Mouse (Mus musculus) CH12.LX (cell line): ENCODE results near the gene Zfp488. TPM values are rescaled to one million over a fixed set of nuclear protein-coding genes. Genes with fewer than 3 reads are reported as not detected.

Experiments used
- DNase-seq: peaks from one replicate; pipeline ENCODE4 v3.0.0-alpha.2; 2013; ENCODE audit errors: extremely low read depth
- H3K27ac ChIP-seq: 2 replicates; pipeline ENCODE4 v1.5.1; 2012; ENCODE audit warnings: low read depth, mild to moderate bottlenecking, control low read depth, moderate library complexity; ENCODE audit not compliant: insufficient read depth
- H3K27me3 ChIP-seq: replicated peaks from 2 replicates; pipeline ENCODE3; 2012; ENCODE audit warnings: inconsistent platforms
- H3K36me3 ChIP-seq, 2 experiments: replicated peaks in 1 of 2; 2 replicates each; pipeline versions ENCODE3 to v1.6.1; 2012; ENCODE audit warnings: inconsistent platforms in 1 of 2, low read length in 1 of 2, mild to moderate bottlenecking in 1 of 2, mixed read lengths in 1 of 2, moderate library complexity in 1 of 2; ENCODE audit not compliant: control insufficient read depth in 1 of 2, insufficient read depth in 1 of 2
- H3K4me1 ChIP-seq, 2 experiments: 2 replicates each; pipeline ENCODE4 v1.6.1; 2012; ENCODE audit warnings: inconsistent platforms in 1 of 2, moderate library complexity in 1 of 2; ENCODE audit not compliant: insufficient read depth in 2 of 2, control insufficient read depth in 1 of 2
- H3K4me2 ChIP-seq: 2 replicates; pipeline ENCODE4 v1.6.1; 2012; ENCODE audit warnings: low read depth, mild to moderate bottlenecking, control low read depth; ENCODE audit not compliant: poor library complexity, insufficient read depth, severe bottlenecking
- H3K4me3 ChIP-seq, 3 experiments: fragments of 150-350 bp in 1 of 3; sonication (generic) in 1 of 3; replicated peaks in 1 of 3; 2 replicates each; pipeline versions ENCODE3 to v1.5.1; 2011 to 2012; ENCODE audit warnings: low read depth in 2 of 3, low read length in 2 of 3, mild to moderate bottlenecking in 2 of 3, moderate library complexity in 2 of 3, control low read depth in 1 of 3, improper control_type of control experiment in 1 of 3, inconsistent platforms in 1 of 3, mixed read lengths in 1 of 3; ENCODE audit not compliant: poor library complexity in 1 of 3
- H3K79me2 ChIP-seq: replicated peaks from 2 replicates; pipeline ENCODE4 v1.6.1; 2012; ENCODE audit warnings: mild to moderate bottlenecking, moderate library complexity; ENCODE audit not compliant: control insufficient read depth, poor library complexity, insufficient read depth, severe bottlenecking; ENCODE audit errors: extremely low read depth
- H3K9ac ChIP-seq: 2 replicates; pipeline ENCODE4 v1.6.1; 2012; ENCODE audit warnings: low read depth, mild to moderate bottlenecking, control low read depth, moderate library complexity; ENCODE audit not compliant: insufficient read depth
- H3K9me3 ChIP-seq: replicated peaks from 2 replicates; pipeline ENCODE3; 2012; ENCODE audit warnings: low read length, inconsistent platforms, mixed read lengths
- BHLHE40 ChIP-seq: IDR thresholded peaks from 2 replicates; pipeline ENCODE4 v1.6.1; 2011; ENCODE audit warnings: mild to moderate bottlenecking, low read depth, low read length, improper control_type of control experiment
- CHD1 ChIP-seq: IDR thresholded peaks from 2 replicates; pipeline ENCODE4 v1.6.1; 2012; ENCODE audit warnings: low read depth, low read length, improper control_type of control experiment, inconsistent platforms
- CHD2 ChIP-seq: IDR thresholded peaks from 2 replicates; pipeline ENCODE4 v1.6.1; 2011; ENCODE audit warnings: low read length, improper control_type of control experiment
- CTCF ChIP-seq, 2 experiments: IDR thresholded peaks in 1 of 2; conservative IDR thresholded peaks in 1 of 2; 2 replicates each; pipeline ENCODE4 v1.5.1; 2011 to 2012; ENCODE audit warnings: low read depth in 2 of 2, low read length in 2 of 2, improper control_type of control experiment in 1 of 2, inconsistent platforms in 1 of 2, mild to moderate bottlenecking in 1 of 2, moderate library complexity in 1 of 2
- EP300 ChIP-seq: IDR thresholded peaks from 2 replicates; pipeline ENCODE4 v1.6.1; 2011; ENCODE audit warnings: low read length, improper control_type of control experiment
- HCFC1 ChIP-seq: IDR thresholded peaks from 2 replicates; pipeline ENCODE4 v1.6.1; 2012; ENCODE audit warnings: low read depth, mild to moderate bottlenecking, inconsistent platforms, low read length, improper control_type of control experiment
- IRF4 ChIP-seq: IDR thresholded peaks from 2 replicates; pipeline ENCODE4 v1.6.1; 2014; ENCODE audit warnings: low read depth, mild to moderate bottlenecking, inconsistent platforms, low read length, improper control_type of control experiment
- JUN ChIP-seq: IDR thresholded peaks from 2 replicates; pipeline ENCODE4 v1.6.1; 2011; ENCODE audit warnings: low read depth, mild to moderate bottlenecking, low read length, improper control_type of control experiment, moderate library complexity; ENCODE audit not compliant: insufficient read depth
- JUND ChIP-seq: conservative IDR thresholded peaks from 2 replicates; pipeline ENCODE4 v1.6.1; 2011; ENCODE audit warnings: low read depth, low read length, improper control_type of control experiment
- KAT2A ChIP-seq: IDR thresholded peaks from 2 replicates; pipeline ENCODE4 v1.6.1; 2012; ENCODE audit warnings: low read length, improper control_type of control experiment, inconsistent platforms; ENCODE audit not compliant: insufficient replicate concordance
- MAFK ChIP-seq: IDR thresholded peaks from 2 replicates; pipeline ENCODE4 v1.6.1; 2011; ENCODE audit warnings: low read length, improper control_type of control experiment; ENCODE audit not compliant: insufficient replicate concordance
- MAZ ChIP-seq: IDR thresholded peaks from 2 replicates; pipeline ENCODE4 v1.6.1; 2012; ENCODE audit warnings: low read depth, mild to moderate bottlenecking, inconsistent platforms, low read length, improper control_type of control experiment, moderate library complexity
- MEF2A ChIP-seq: IDR thresholded peaks from 2 replicates; pipeline ENCODE4 v1.6.1; 2014; ENCODE audit warnings: low read depth, mild to moderate bottlenecking, inconsistent platforms, low read length, improper control_type of control experiment, borderline replicate concordance
- MYC ChIP-seq: IDR thresholded peaks from 2 replicates; pipeline ENCODE4 v1.6.1; 2011; ENCODE audit warnings: low read depth, mild to moderate bottlenecking, improper control_type of control experiment, low read length
- PAX5 ChIP-seq: IDR thresholded peaks from 2 replicates; pipeline ENCODE4 v1.6.1; 2012; ENCODE audit warnings: low read length, inconsistent platforms, mixed read lengths
- POLR2A ChIP-seq: IDR thresholded peaks from 2 replicates; pipeline ENCODE4 v1.6.1; 2011; ENCODE audit warnings: low read depth, mild to moderate bottlenecking, improper control_type of control experiment, low read length
- RAD21 ChIP-seq: IDR thresholded peaks from 2 replicates; pipeline ENCODE4 v1.6.1; 2011; ENCODE audit warnings: low read depth, mild to moderate bottlenecking, low read length, improper control_type of control experiment, moderate library complexity
- RCOR1 ChIP-seq: conservative IDR thresholded peaks from 2 replicates; pipeline ENCODE4 v1.6.1; 2012; ENCODE audit warnings: low read depth, mild to moderate bottlenecking, inconsistent platforms, low read length, improper control_type of control experiment
- SMC3 ChIP-seq: IDR thresholded peaks from 2 replicates; pipeline ENCODE4 v1.6.1; 2011; ENCODE audit warnings: low read depth, low read length, improper control_type of control experiment
- TBP ChIP-seq: conservative IDR thresholded peaks from 2 replicates; pipeline ENCODE4 v1.6.1; 2011; ENCODE audit warnings: low read depth, low read length, improper control_type of control experiment
- TCF12 ChIP-seq: IDR thresholded peaks from 2 replicates; pipeline ENCODE4 v1.6.1; 2014; ENCODE audit warnings: low read depth, mild to moderate bottlenecking, inconsistent platforms, low read length, improper control_type of control experiment
- UBTF ChIP-seq: IDR thresholded peaks from 2 replicates; pipeline ENCODE4 v1.6.1; 2012; ENCODE audit warnings: low read depth, mild to moderate bottlenecking, inconsistent platforms, low read length, improper control_type of control experiment, moderate library complexity
- USF2 ChIP-seq: conservative IDR thresholded peaks from 2 replicates; pipeline ENCODE4 v1.6.1; 2011; ENCODE audit warnings: low read depth, low read length, improper control_type of control experiment
- ZC3H11A ChIP-seq: IDR thresholded peaks from 2 replicates; pipeline ENCODE4 v1.6.1; 2012; ENCODE audit warnings: low read depth, mild to moderate bottlenecking, inconsistent platforms, low read length, improper control_type of control experiment
- ZKSCAN1 ChIP-seq: IDR thresholded peaks from 2 replicates; pipeline ENCODE4 v1.6.1; 2012; ENCODE audit warnings: low read depth, inconsistent platforms, low read length, improper control_type of control experiment, borderline replicate concordance
- ZMIZ1 ChIP-seq: IDR thresholded peaks from 2 replicates; pipeline ENCODE4 v1.6.1; 2012; ENCODE audit warnings: low read depth, mild to moderate bottlenecking, inconsistent platforms, low read length, improper control_type of control experiment
- dilution Hi-C: fragments of 300-500 bp; cut with MboI; formaldehyde crosslinking; loops from 2 replicates; pipeline ENCODE4 v1.14.3; 2020; ENCODE audit warnings: low sequenced_read_pairs; ENCODE audit not compliant: extremely low pct_unique_long_range_greater_than_20kb, extremely low pct_ligation_motif_present
- in situ Hi-C: fragments of 300-500 bp; cut with MboI; formaldehyde crosslinking; loops from 3 replicates; pipeline ENCODE4 v1.14.3; 2019; ENCODE audit warnings: low sequenced_read_pairs, low pct_ligation_motif_present, low pct_unique_long_range_greater_than_20kb, mixed read lengths
- polyA plus RNA-seq: library from polyadenylated mRNA; unstranded; fragments of >175 nt; gene quantifications from 2 replicates; pipeline ENCODE4 v1.2.1, GENCODE M21; 2012; ENCODE audit warnings: low read depth; ENCODE audit not compliant: insufficient read length
- total RNA-seq, 2 experiments: library from RNA; depleted of rRNA; stranded (reverse); fragments of 300-350 nt in 1 of 2; fragments of >200 nt in 1 of 2; gene quantifications; 2 replicates each; pipeline ENCODE4 v1.2.3; 2012 to 2014

The Zfp488 gene
- total and polyA plus RNA-seq, 3 experiments: not detected

GRCm38 (mm10) chr14:33922771-33923167 lies 55.8 kb downstream of the Zfp488 start:
- no peak for DNase-seq
- no peak overlapping the region for H3K4me2 ChIP-seq
- TF ChIP-seq KAT2A: no peak
- no peak for TF ChIP-seq JUN
- TF ChIP-seq MAZ: no peak
- TF ChIP-seq BHLHE40: no peak
- TF ChIP-seq MAFK: no peak
- TF ChIP-seq CTCF (conservative IDR thresholded peaks at IDR 0.05 in 1 of 2, IDR thresholded peaks at IDR 0.05 in 1 of 2; ENCODE audit: low read depth in 2 of 2, low read length in 2 of 2): no peak
- TF ChIP-seq HCFC1: no peak
- no peak for TF ChIP-seq CHD1
- TF ChIP-seq USF2: no peak
- no peak for TF ChIP-seq TCF12
- no peak for TF ChIP-seq IRF4
- no peak for TF ChIP-seq ZMIZ1
- TF ChIP-seq UBTF: no peak
- TF ChIP-seq CHD2: no peak
- TF ChIP-seq MEF2A: no peak
- no peak for TF ChIP-seq POLR2A
- no peak for TF ChIP-seq TBP
- TF ChIP-seq ZKSCAN1: no peak
- TF ChIP-seq SMC3: no peak
- no peak for TF ChIP-seq RAD21
- TF ChIP-seq, all 38 proteins: peak for 0
- H3K79me2 ChIP-seq: no peaks in the 10 kb centered on the region
- dilution Hi-C loops: no loop called here
- peaks cover 0 to 7% of the 10 kb centered on the region in 2 experiments; a peak in 2 of 4 replicates for H3K4me1 ChIP-seq
- H3K36me3 ChIP-seq: no peaks in the 10 kb centered on the region
- H3K27ac ChIP-seq: no peak overlapping the region
- H3K27me3 ChIP-seq: no peaks in the 10 kb centered on the region
- H3K9ac ChIP-seq: no peak overlapping the region
- H3K9me3 ChIP-seq: no peaks in the 10 kb centered on the region
- in situ Hi-C loops: no loop called here
- H3K4me3 ChIP-seq: no peak overlapping the region

- no peak overlapping the region for H3K9ac ChIP-seq
- no peaks in the 10 kb centered on the region for H3K9me3 ChIP-seq
- TF ChIP-seq EP300: no peak
- no peak for TF ChIP-seq TCF12
- TF ChIP-seq JUN: no peak
- TF ChIP-seq TBP: no peak
- no peak for TF ChIP-seq MAZ
- TF ChIP-seq CHD1: no peak
- TF ChIP-seq ZC3H11A: no peak
- TF ChIP-seq ZMIZ1: no peak
- no peak for TF ChIP-seq CTCF (conservative IDR thresholded peaks at IDR 0.05 in 1 of 2, IDR thresholded peaks at IDR 0.05 in 1 of 2; ENCODE audit: low read depth in 2 of 2, low read length in 2 of 2)
- no peak for TF ChIP-seq MYC
- TF ChIP-seq MAFK: no peak
- no peak for TF ChIP-seq BHLHE40
- TF ChIP-seq JUND: no peak
- TF ChIP-seq RAD21: no peak
- no peak for TF ChIP-seq PAX5
- TF ChIP-seq USF2: no peak
- no peak for TF ChIP-seq RCOR1
- TF ChIP-seq CHD2: no peak
- no peaks in the 10 kb centered on the region for H3K79me2 ChIP-seq
- no peak overlapping the region for H3K4me3 ChIP-seq
- no peaks in the 10 kb centered on the region for H3K4me1 ChIP-seq
- DNase-seq: no peak
- no peaks in the 10 kb centered on the region for H3K27me3 ChIP-seq
- no peak overlapping the region for H3K27ac ChIP-seq
- no peak overlapping the region for H3K4me2 ChIP-seq
- dilution Hi-C loops: no loop called here
- H3K36me3 ChIP-seq: no peaks in the 10 kb centered on the region
- in situ Hi-C loops: no loop called here
Measured at GRCm38 (mm10) chr14:33920727-33921559, 57.6 kb downstream of the Zfp488 start.
